Mouse (Mus musculus): ENCODE results near the gene Pfn5. TPM values are rescaled to one million over a fixed set of nuclear protein-coding genes. Genes with fewer than 3 reads are reported as not detected.
"Not testable (repeated sequence)": the region's sequence is repeated elsewhere in the genome, so short reads cannot be mapped to it uniquely, and the experiment has no call there.

Gene Pfn5
- not detected in 2 replicates for polyA plus RNA-seq (2015; fragmentation: Nextera tagmentation; extraction: Ambion mirVana)

- no peak within 1 kb of the TSS for H3K9ac ChIP-seq
- ATAC-seq (ENCODE audit: borderline replicate concordance, extremely low read depth, low FRiP score, low TSS enrichment): no peak
- 88% methylated on average over 2 of the region's 2 CpGs for WGBS
- no peaks in the 10 kb centered on the region; the same call in 1 of the 2 replicates for H3K9me3 ChIP-seq
- no peak within 1 kb of the TSS for H3K4me3 ChIP-seq
- no peaks in the 10 kb centered on the region for H3K4me1 ChIP-seq
- no peaks in the 10 kb centered on the region for H3K27me3 ChIP-seq
- no peak within 1 kb of the TSS for H3K27ac ChIP-seq
- no peaks in the 10 kb centered on the region for H3K36me3 ChIP-seq
- H3K4me2 ChIP-seq: no peak within 1 kb of the TSS
Measured at GRCm38 (mm10) chrX:95557887-95558286, at the start of gene Pfn5, which contains the start of gene Asb12. TSS of gene Pfn5 (plus strand) at chrX:95558104. TSS of gene Asb12 (minus strand) at chrX:95557987.

- H3K4me1 ChIP-seq: no peaks in the 10 kb centered on the region
- no peak overlapping the region for H3K4me3 ChIP-seq
- H3K9me3 ChIP-seq: no peaks in the 10 kb centered on the region
- H3K27ac ChIP-seq: no peak overlapping the region
- no peak overlapping the region for H3K9ac ChIP-seq
- H3K27me3 ChIP-seq: no peaks in the 10 kb centered on the region
- no peak overlapping the region for H3K4me2 ChIP-seq
- no peaks in the 10 kb centered on the region for H3K36me3 ChIP-seq
- ATAC-seq (ENCODE audit: borderline replicate concordance, extremely low read depth, low FRiP score, low TSS enrichment): no peak
Measured at GRCm38 (mm10) chrX:95523883-95524282, 34.0 kb upstream of the Pfn5 start.

- H3K9ac ChIP-seq: no peak overlapping the region
- 71% methylated on average over 2 of the region's 2 CpGs for WGBS
- no peak overlapping the region for H3K4me3 ChIP-seq
- H3K4me1 ChIP-seq: no peaks in the 10 kb centered on the region
- H3K4me2 ChIP-seq: no peak overlapping the region
- no peaks in the 10 kb centered on the region for H3K36me3 ChIP-seq
- ATAC-seq (ENCODE audit: borderline replicate concordance, extremely low read depth, low FRiP score, low TSS enrichment): no peak
- no peaks in the 10 kb centered on the region for H3K9me3 ChIP-seq
- no peaks in the 10 kb centered on the region for H3K27me3 ChIP-seq
- H3K27ac ChIP-seq: no peak overlapping the region
Measured at GRCm38 (mm10) chrX:95525166-95525565, 32.7 kb upstream of the Pfn5 start.

- not testable (repeated sequence) for H3K4me2 ChIP-seq; H3K27me3 ChIP-seq; ATAC-seq (ENCODE audit: borderline replicate concordance, extremely low read depth, low FRiP score, low TSS enrichment)
Measured at GRCm38 (mm10) chrX:95535493-95535892, 22.4 kb upstream of the Pfn5 start.

GRCm38 (mm10) chrX:95554321-95554720, 3.6 kb upstream of the Pfn5 start:
- no peaks in the 10 kb centered on the region for H3K36me3 ChIP-seq
- no peak overlapping the region for H3K4me3 ChIP-seq
- H3K9me3 ChIP-seq: no peaks in the 10 kb centered on the region
- H3K27ac ChIP-seq: no peak overlapping the region
- ATAC-seq (ENCODE audit: borderline replicate concordance, extremely low read depth, low FRiP score, low TSS enrichment): peak; percentile 59; the same call in 1 of the 2 replicates
- no peaks in the 10 kb centered on the region for H3K4me1 ChIP-seq
- H3K9ac ChIP-seq: no peak overlapping the region
- WGBS: 45% methylated on average over 4 of the region's 4 CpGs
- H3K4me2 ChIP-seq: no peak overlapping the region
- no peaks in the 10 kb centered on the region for H3K27me3 ChIP-seq

More at GRCm38 (mm10) chrX:95535493-95535892, 22.4 kb upstream of the Pfn5 start:
- WGBS: 86% methylated on average over 2 of the region's 2 CpGs
- not testable (repeated sequence) for H3K4me1 ChIP-seq, H3K36me3 ChIP-seq, H3K9ac ChIP-seq, H3K4me3 ChIP-seq, H3K27ac ChIP-seq, H3K9me3 ChIP-seq

GRCm38 (mm10) chrX:95600609-95601008, 42.7 kb downstream of the Pfn5 start:
- Histone ChIP-seq H3K4me1 (no peaks in the 10 kb centered on the region), H3K36me3 (no peaks in the 10 kb centered on the region), H3K9me3 (no peaks in the 10 kb centered on the region), H3K4me3 (no peak overlapping the region), H3K9ac (no peak overlapping the region), H3K27ac (no peak overlapping the region), H3K4me2 (no peak overlapping the region), H3K27me3 (no peaks in the 10 kb centered on the region)
- whole genome bisulfite sequencing: 29% methylated on average over 5 of the region's 5 CpGs
- ATAC-seq (ENCODE audit: borderline replicate concordance, extremely low read depth, low FRiP score, low TSS enrichment): no peak

Other genes starting within 250 kb of the Pfn5 start
- 11.3 and 12.5 TPM in 2 replicates for gene Amer1, start 113.2 kb upstream of the Pfn5 start, polyA plus RNA-seq (2015; fragmentation: Nextera tagmentation; extraction: Ambion mirVana)
- 0.15 TPM in 1 of 2 replicates, not detected in the other for gene Asb12, start 117 bp upstream of the Pfn5 start, polyA plus RNA-seq (2015; fragmentation: Nextera tagmentation; extraction: Ambion mirVana)
- 17.4 and 17.5 TPM in 2 replicates for gene Zc4h2, start 100.4 kb downstream of the Pfn5 start, polyA plus RNA-seq (2015; fragmentation: Nextera tagmentation; extraction: Ambion mirVana)
- 2.3 and 2.6 TPM in 2 replicates for gene Zc3h12b, start 153.6 kb downstream of the Pfn5 start, polyA plus RNA-seq (2015; fragmentation: Nextera tagmentation; extraction: Ambion mirVana)

Data from lung, embryonic 15.5 days (tissue).